Mouse (Mus musculus) ES-E14 (cell line): Measurements from ENCODE around the gene Gm10197. TPM values are rescaled to one million over a fixed set of nuclear protein-coding genes. Genes with fewer than 3 reads are reported as not detected.

ENCODE experiments used
- DNase-seq: peaks from one replicate; pipeline ENCODE4 v3.0.0-alpha.2; 2013; ENCODE audit warnings: low read depth, low spot score
- H3K27ac ChIP-seq: 2 replicates; pipeline ENCODE4 v1.5.1; 2012; ENCODE audit warnings: low read depth, mild to moderate bottlenecking, low read length, moderate library complexity, mixed read lengths; ENCODE audit not compliant: poor library complexity, insufficient read depth, severe bottlenecking
- H3K36me3 ChIP-seq: 2 replicates; pipeline ENCODE4 v1.6.1; 2012; ENCODE audit warnings: mild to moderate bottlenecking, low read length, moderate library complexity, mixed read lengths; ENCODE audit not compliant: control insufficient read depth, poor library complexity, insufficient read depth, severe bottlenecking
- H3K4me1 ChIP-seq, 2 experiments: fragments of 150-350 bp in 1 of 2; sonication (generic) in 1 of 2; 2 replicates each; pipeline ENCODE4 v1.6.1; 2012; ENCODE audit warnings: low read length in 2 of 2, mild to moderate bottlenecking in 1 of 2, mixed read lengths in 1 of 2; ENCODE audit not compliant: control insufficient read depth in 2 of 2, insufficient read depth in 2 of 2, poor library complexity in 1 of 2
- H3K4me3 ChIP-seq, 2 experiments: fragments of 150-350 bp in 1 of 2; sonication (generic) in 1 of 2; 2 replicates each; pipeline ENCODE4 v1.5.1; 2012; ENCODE audit warnings: low read length in 2 of 2, low read depth in 1 of 2, mild to moderate bottlenecking in 1 of 2, mixed read lengths in 1 of 2; ENCODE audit not compliant: insufficient read depth in 1 of 2, poor library complexity in 1 of 2, severe bottlenecking in 1 of 2
- H3K9ac ChIP-seq: 2 replicates; pipeline ENCODE4 v1.6.1; 2012; ENCODE audit warnings: low read depth, mild to moderate bottlenecking, low read length, mixed read lengths; ENCODE audit not compliant: poor library complexity, insufficient read depth, severe bottlenecking
- H3K9me3 ChIP-seq: fragments of 150-350 bp; sonication (generic); 2 replicates; pipeline ENCODE4 v1.6.1; 2012; ENCODE audit warnings: low read depth, mild to moderate bottlenecking, low read length; ENCODE audit not compliant: control insufficient read depth, insufficient read depth
- CHD2 ChIP-seq: IDR thresholded peaks from 2 replicates; pipeline ENCODE4 v1.6.1; 2014; ENCODE audit warnings: mild to moderate bottlenecking, low read depth, low read length, inconsistent platforms
- HCFC1 ChIP-seq: IDR thresholded peaks from 2 replicates; pipeline ENCODE4 v1.6.1; 2012; ENCODE audit warnings: low read length, inconsistent platforms, borderline replicate concordance; ENCODE audit not compliant: insufficient read depth
- MAFK ChIP-seq: IDR thresholded peaks from 2 replicates; pipeline ENCODE4 v1.6.1; 2014; ENCODE audit warnings: mild to moderate bottlenecking, low read depth, low read length, inconsistent platforms; ENCODE audit not compliant: insufficient read depth
- ZC3H11A ChIP-seq: IDR thresholded peaks from 2 replicates; pipeline ENCODE4 v1.6.1; 2012; ENCODE audit warnings: low read depth, mild to moderate bottlenecking, inconsistent platforms, low read length, borderline replicate concordance
- ZNF384 ChIP-seq: IDR thresholded peaks from 2 replicates; pipeline ENCODE4 v1.6.1; 2012; ENCODE audit warnings: low read depth, low read length, inconsistent platforms
- in situ Hi-C, 2 experiments: fragments of 600-800 bp; cut with MboI; formaldehyde crosslinking; loops; one replicate each; pipeline ENCODE4 v1.15.1; 2025; ENCODE audit warnings: low sequenced_read_pairs in 2 of 2, inconsistent platforms in 1 of 2; ENCODE audit not compliant: unreplicated experiment in 2 of 2
- total RNA-seq: library from RNA; depleted of rRNA; stranded (reverse); fragments of 300-350 nt; gene quantifications from 2 replicates; pipeline ENCODE4 v1.2.3, GENCODE M21; 2012; rRNA removed

The Gm10197 gene
- total RNA-seq, 1 experiment: not detected

DNA sequence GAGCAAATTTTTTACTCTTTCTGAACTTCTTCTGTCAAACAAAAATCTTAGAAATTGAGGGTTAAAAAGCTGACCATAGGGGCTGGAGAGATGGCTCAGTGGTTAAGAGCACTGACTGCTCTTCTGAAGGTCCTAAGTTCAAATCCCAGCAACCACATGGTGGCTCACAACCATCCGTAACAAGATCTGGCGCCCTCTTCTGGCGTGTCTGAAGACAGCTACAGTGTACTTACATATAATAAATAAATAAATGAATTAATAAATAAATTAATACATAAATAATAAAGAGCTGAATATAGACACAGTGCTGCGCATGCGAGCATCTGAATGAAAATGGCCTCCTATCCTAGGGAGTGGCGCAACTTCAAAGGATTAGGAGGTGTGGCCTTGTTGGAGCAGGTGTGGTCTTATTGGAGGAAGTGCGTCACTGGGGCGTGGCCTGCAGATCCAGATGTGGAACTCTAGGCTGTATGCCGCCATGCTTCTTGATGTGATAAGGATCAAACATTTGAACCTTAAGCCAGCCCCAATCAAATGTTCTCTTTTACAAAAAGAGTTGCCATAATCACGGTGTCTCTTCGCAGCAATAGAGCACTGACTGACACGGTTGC lies 49.0 kb downstream of the Gm10197 start:
- H3K9ac ChIP-seq: no peak overlapping the region; the same call in 1 of the 2 replicates
- in situ Hi-C loops: no loop called here

More for the DNA sequence above, 49.0 kb downstream of the Gm10197 start:
- TF ChIP-seq MAFK (no peak), ZNF384 (no peak), ZC3H11A (no peak; the same call in 1 of the 2 replicates), HCFC1 (no peak), CHD2 (no peak)
- Histone ChIP-seq H3K4me1 (peaks cover 9 to 14% of the 10 kb centered on the region in 2 experiments; a peak in 3 of 4 replicates), H3K4me3 (peak overlapping the region; percentile 58 to 76), H3K36me3 (no peaks in the 10 kb centered on the region), H3K27ac (no peak overlapping the region), H3K9me3 (no peaks in the 10 kb centered on the region)
- peak; percentile 83 for DNase-seq

Other genes starting within 250 kb of the Gm10197 start
- gene Add3, start 231.3 kb downstream of the Gm10197 start, total RNA-seq: 8.5 and 11.8 TPM in 2 replicates
- 20.1 and 28.5 TPM in 2 replicates for gene Mxi1, start 61.2 kb downstream of the Gm10197 start, total RNA-seq
- 32.6 and 37.4 TPM in 2 replicates for gene Smndc1, start 18.8 kb upstream of the Gm10197 start, total RNA-seq
- 12.7 and 24.1 TPM in 2 replicates for gene Dusp5, start 157.3 kb upstream of the Gm10197 start, total RNA-seq
- gene Nutf2-ps1, start 217.3 kb upstream of the Gm10197 start, total RNA-seq: 38.3 and 48.2 TPM in 2 replicates
- 54.8 and 76.0 TPM in 2 replicates for gene Smc3, start 228.6 kb upstream of the Gm10197 start, total RNA-seq